In genomic region chr19:32888616-32889305, GRCm38 (mm10) we compare ENCODE assay signal across 14 mouse cellular contexts.
"Had no signal": no experiment of that assay in that cellular context is flagged by ENCODE, and none has a peak within 500 bp of the region (broad histone marks: within the 10 kb centered on the region; RNA-seq: fewer than 3 reads in every experiment).

No protein-coding gene starts in this region.

- H3K4me2 ChIP-seq: intestine, embryonic 15.5 days; liver, embryonic 13.5 days; midbrain, embryonic 13.5 days; neural tube, embryonic 12.5 days had no signal

- H3K27me3 ChIP-seq: intestine, embryonic 15.5 days; liver, embryonic 13.5 days; neural tube, embryonic 12.5 days had no signal

- DNase-seq: kidney, adult 9 months; liver; liver, embryonic 13.5 days; liver, postnatal 0 days; lung, postnatal 36 days; retina, postnatal 1 day; right cerebral cortex, postnatal 4 days; spleen, adult 18-20 months; thymus, adult 18-20 months; thymus, postnatal 14 days had no signal

- H3K9me3 ChIP-seq: intestine, embryonic 15.5 days; liver, embryonic 13.5 days; midbrain, embryonic 13.5 days; neural tube, embryonic 12.5 days had no signal

- ATAC-seq: intestine, embryonic 15.5 days; liver, postnatal 0 days; midbrain, embryonic 13.5 days had no signal

- H3K4me3 ChIP-seq: intestine, embryonic 15.5 days; left cerebral cortex, adult 2 months; liver, embryonic 13.5 days; midbrain, embryonic 13.5 days; neural tube, embryonic 12.5 days had no signal

- H3K9ac ChIP-seq: intestine, embryonic 15.5 days; liver, embryonic 13.5 days; liver, postnatal 0 days; midbrain, embryonic 13.5 days; neural tube, embryonic 12.5 days had no signal

- H3K27ac ChIP-seq: intestine, embryonic 15.5 days; left cerebral cortex, adult 2 months; liver, embryonic 13.5 days; midbrain, embryonic 13.5 days; neural tube, embryonic 12.5 days had no signal

- H3K4me1 ChIP-seq: intestine, embryonic 15.5 days; liver, embryonic 13.5 days had no signal

- H3K36me3 ChIP-seq: intestine, embryonic 15.5 days; liver, embryonic 13.5 days; midbrain, embryonic 13.5 days; neural tube, embryonic 12.5 days had no signal
